Mouse (Mus musculus) limb, embryonic 13.5 days (tissue): ENCODE data around the gene Iffo2. TPM values are rescaled to one million over a fixed set of nuclear protein-coding genes. Genes with fewer than 3 reads are reported as not detected.

Experiments used
- ATAC-seq: fragments of 200-750 bp; cut with Nextera tagmentation; 2 replicates; pipeline ENCODE4 v1.8.0; 2017; ENCODE audit warnings: low read depth, moderate number of reproducible peaks, moderate TSS enrichment; ENCODE audit not compliant: low FRiP score
- H3K27ac ChIP-seq: fragments of 300-500 bp; sonication (generic); 2 replicates; pipeline ENCODE4 v1.5.1; 2015; ENCODE audit warnings: inconsistent platforms, mild to moderate bottlenecking, moderate library complexity
- H3K27me3 ChIP-seq: fragments of 300-500 bp; sonication (generic); 2 replicates; pipeline ENCODE4 v1.6.1; 2015; ENCODE audit warnings: mild to moderate bottlenecking, inconsistent platforms
- H3K36me3 ChIP-seq: fragments of 300-500 bp; sonication (generic); 2 replicates; pipeline ENCODE4 v1.6.1; 2015; ENCODE audit warnings: inconsistent platforms, mild to moderate bottlenecking, moderate library complexity
- H3K4me1 ChIP-seq: fragments of 300-500 bp; sonication (generic); 2 replicates; pipeline ENCODE4 v1.6.1; 2015; ENCODE audit warnings: inconsistent platforms
- H3K4me2 ChIP-seq: fragments of 300-500 bp; sonication (generic); replicated peaks from 2 replicates; pipeline ENCODE4 v1.6.1; 2015; ENCODE audit warnings: inconsistent platforms, mild to moderate bottlenecking, moderate library complexity
- H3K4me3 ChIP-seq: fragments of 300-500 bp; sonication (generic); 2 replicates; pipeline ENCODE4 v1.5.1; 2015; ENCODE audit warnings: moderate library complexity, mild to moderate bottlenecking, inconsistent platforms
- H3K9ac ChIP-seq: fragments of 300-500 bp; sonication (generic); 2 replicates; pipeline ENCODE4 v1.6.1; 2015; ENCODE audit warnings: mild to moderate bottlenecking, inconsistent platforms
- H3K9me3 ChIP-seq: fragments of 300-500 bp; sonication (generic); 2 replicates; pipeline ENCODE4 v1.6.1; 2016; ENCODE audit warnings: inconsistent platforms
- WGBS: fragments of 180-500 bp; shearing (Covaris S2); methylation state at CpG from one replicate; pipeline ENCODE4 v1.1.7; 2015; 5-methylcytosine and 5-hydroxymethylcytosine counted together
- polyA plus RNA-seq: library from polyadenylated mRNA; unstranded; fragments of >200 nt; fragmentation: Nextera tagmentation; extraction: Ambion mirVana; gene quantifications from 2 replicates; pipeline ENCODE4 v1.2.1, GENCODE M21; 2015

The Iffo2 gene
- polyA plus RNA-seq, 1 experiment from 2014 or later: 4.6 TPM

GRCm38 (mm10) chr4:139500814-139501213 lies 29.5 kb upstream of the Iffo2 start:
- Histone ChIP-seq H3K4me2 (no peak overlapping the region), H3K36me3 (no peaks in the 10 kb centered on the region), H3K9me3 (0 out of 2 replicates have a peak, but pooled peaks cover 2% of the 10 kb centered on the region), H3K27me3 (no peaks in the 10 kb centered on the region; the same call in 1 of the 2 replicates), H3K27ac (no peak overlapping the region), H3K4me1 (0 out of 2 replicates have a peak, but pooled peaks cover 6% of the 10 kb centered on the region), H3K4me3 (no peak overlapping the region), H3K9ac (no peak overlapping the region)
- ATAC-seq: 0 out of 2 replicates have a peak, but pooled peaks have one; percentile 29
- WGBS: 64% methylated on average over 14 of the region's 14 CpGs

GRCm38 (mm10) chr4:139501702-139502101 lies 28.6 kb upstream of the Iffo2 start:
- H3K9me3 ChIP-seq: peaks cover 6% of the 10 kb centered on the region; the same call in 1 of the 2 replicates
- H3K4me2 ChIP-seq: no peak overlapping the region
- no peak overlapping the region for H3K9ac ChIP-seq
- no peak overlapping the region for H3K27ac ChIP-seq
- WGBS: 76% methylated on average over 6 of the region's 6 CpGs
- no peak for ATAC-seq
- no peaks in the 10 kb centered on the region; the same call in 1 of the 2 replicates for H3K27me3 ChIP-seq
- no peak overlapping the region for H3K4me3 ChIP-seq
- 0 out of 2 replicates have a peak, but pooled peaks cover 6% of the 10 kb centered on the region for H3K4me1 ChIP-seq
- H3K36me3 ChIP-seq: no peaks in the 10 kb centered on the region

DNA sequence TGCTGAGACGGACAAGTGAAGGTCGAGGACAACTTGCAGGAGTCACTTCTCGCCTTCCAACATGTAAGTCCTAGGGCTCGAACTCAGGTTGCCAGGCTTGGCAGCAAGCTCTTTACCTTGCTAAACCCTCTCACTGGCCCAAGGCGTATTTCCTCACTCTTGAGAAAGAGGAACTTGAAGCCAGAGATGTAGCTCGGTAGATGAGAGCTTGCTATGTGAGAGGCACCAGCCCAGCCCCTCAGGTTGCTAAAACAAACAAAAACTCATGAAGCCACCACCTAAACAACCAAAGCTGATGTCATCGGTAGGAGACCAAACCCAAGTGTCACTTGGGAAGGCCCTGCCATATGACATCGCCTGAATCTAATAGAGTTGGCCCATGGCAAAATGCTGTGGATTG lies 26.4 kb upstream of the Iffo2 start:
- no peak overlapping the region for H3K9ac ChIP-seq
- H3K4me1 ChIP-seq: 0 out of 2 replicates have a peak, but pooled peaks cover 6% of the 10 kb centered on the region
- H3K27ac ChIP-seq: no peak overlapping the region
- H3K27me3 ChIP-seq: no peaks in the 10 kb centered on the region; the same call in 1 of the 2 replicates
- WGBS: 84% methylated on average over 8 of the region's 8 CpGs
- no peak overlapping the region for H3K4me3 ChIP-seq
- H3K9me3 ChIP-seq: peaks cover 6% of the 10 kb centered on the region; the same call in 1 of the 2 replicates
- H3K36me3 ChIP-seq: no peaks in the 10 kb centered on the region
- ATAC-seq: no peak
- H3K4me2 ChIP-seq: no peak overlapping the region

GRCm38 (mm10) chr4:139505716-139506115 lies 24.6 kb upstream of the Iffo2 start:
- no peaks in the 10 kb centered on the region for H3K27me3 ChIP-seq
- 0 out of 2 replicates have a peak, but pooled peaks cover 4% of the 10 kb centered on the region for H3K4me1 ChIP-seq
- no peak overlapping the region for H3K4me2 ChIP-seq
- no peak for ATAC-seq
- H3K9me3 ChIP-seq: peaks cover 6% of the 10 kb centered on the region; the same call in 1 of the 2 replicates
- 83% methylated on average over 4 of the region's 4 CpGs for WGBS
- H3K4me3 ChIP-seq: no peak overlapping the region
- H3K9ac ChIP-seq: no peak overlapping the region
- H3K36me3 ChIP-seq: no peaks in the 10 kb centered on the region
- H3K27ac ChIP-seq: no peak overlapping the region

DNA sequence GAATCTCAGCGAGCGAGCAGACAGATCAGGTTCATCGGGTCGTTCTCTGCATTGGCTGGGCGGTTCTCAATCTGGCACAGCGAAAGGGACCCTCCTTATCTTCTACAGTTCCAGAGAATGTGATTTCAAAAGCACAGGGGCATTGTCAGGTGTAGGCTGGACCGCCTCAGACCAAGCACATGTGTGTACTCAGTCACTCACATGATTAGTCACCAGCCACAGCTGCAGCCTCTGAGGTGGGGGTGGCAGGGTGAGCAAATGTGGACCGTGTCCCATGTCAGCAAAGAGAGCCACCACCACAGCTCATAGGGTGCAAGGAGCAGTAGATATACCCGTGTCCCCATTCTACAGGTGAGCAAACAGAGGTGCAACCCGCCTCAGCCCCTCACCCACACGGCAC lies 23.6 kb upstream of the Iffo2 start:
- no peaks in the 10 kb centered on the region for H3K4me1 ChIP-seq
- no peak overlapping the region for H3K27ac ChIP-seq
- no peak overlapping the region for H3K9ac ChIP-seq
- no peaks in the 10 kb centered on the region for H3K36me3 ChIP-seq
- no peak overlapping the region for H3K4me2 ChIP-seq
- no peak for ATAC-seq
- H3K4me3 ChIP-seq: no peak overlapping the region
- H3K9me3 ChIP-seq: peaks cover 6% of the 10 kb centered on the region; the same call in 1 of the 2 replicates
- 91% methylated on average over 11 of the region's 11 CpGs for WGBS
- no peaks in the 10 kb centered on the region for H3K27me3 ChIP-seq

- Histone ChIP-seq H3K4me2 (no peak overlapping the region), H3K4me1 (no peaks in the 10 kb centered on the region), H3K9me3 (peaks cover 6% of the 10 kb centered on the region; the same call in 1 of the 2 replicates), H3K9ac (no peak overlapping the region), H3K27ac (no peak overlapping the region), H3K27me3 (no peaks in the 10 kb centered on the region), H3K4me3 (no peak overlapping the region), H3K36me3 (no peaks in the 10 kb centered on the region)
- 70% methylated on average over 2 of the region's 2 CpGs for WGBS
- no peak for ATAC-seq
Measured at GRCm38 (mm10) chr4:139509069-139509468, 21.3 kb upstream of the Iffo2 start.

DNA sequence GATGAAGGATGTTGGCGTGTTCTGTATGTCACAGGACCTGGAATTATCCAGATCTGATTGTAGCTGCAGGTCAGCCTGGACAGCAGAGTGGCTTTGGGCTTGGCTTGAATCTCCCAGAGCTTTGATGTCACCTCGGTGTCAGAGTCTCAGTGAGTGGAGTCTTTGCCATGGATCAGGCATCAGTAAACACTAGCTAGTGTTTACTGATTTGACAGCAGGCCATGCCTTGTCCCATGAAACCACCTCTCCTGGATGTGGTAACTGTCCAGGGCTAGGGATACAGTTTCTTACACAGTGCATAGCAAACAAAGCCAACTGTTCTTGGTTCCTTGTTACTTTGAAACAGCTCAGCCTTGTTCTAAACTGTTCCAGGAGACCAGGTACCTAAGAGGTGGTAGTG lies 18.8 kb upstream of the Iffo2 start:
- Histone ChIP-seq H3K4me3 (no peak overlapping the region), H3K27ac (no peak overlapping the region), H3K27me3 (no peaks in the 10 kb centered on the region), H3K9ac (no peak overlapping the region), H3K4me1 (no peaks in the 10 kb centered on the region), H3K36me3 (no peaks in the 10 kb centered on the region), H3K4me2 (no peak overlapping the region), H3K9me3 (no peaks in the 10 kb centered on the region)
- no peak for ATAC-seq
- 73% methylated on average over 2 of the region's 2 CpGs for WGBS

DNA sequence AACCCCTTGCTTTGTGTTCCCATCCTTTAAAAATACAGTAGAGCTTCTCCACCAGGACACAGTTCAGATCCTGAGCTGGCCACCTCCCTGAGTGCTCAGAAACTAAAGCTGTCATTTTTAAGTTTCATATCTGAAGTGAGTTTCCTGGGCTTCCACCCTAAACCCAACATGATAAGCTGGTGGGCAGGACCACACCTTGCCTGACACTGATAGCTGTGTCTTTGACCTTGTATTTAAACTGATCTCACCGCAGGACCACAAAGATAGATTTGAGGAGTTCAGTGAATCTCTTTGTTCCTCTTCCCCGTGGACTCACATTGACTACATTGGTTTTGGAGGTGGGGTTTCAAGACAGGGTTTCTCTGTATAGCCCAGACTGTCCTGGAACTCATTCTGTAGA lies 17.4 kb upstream of the Iffo2 start:
- Histone ChIP-seq H3K27ac (no peak overlapping the region), H3K4me2 (no peak overlapping the region), H3K36me3 (no peaks in the 10 kb centered on the region), H3K27me3 (no peaks in the 10 kb centered on the region), H3K4me1 (no peaks in the 10 kb centered on the region), H3K9me3 (no peaks in the 10 kb centered on the region), H3K9ac (no peak overlapping the region), H3K4me3 (no peak overlapping the region)
- WGBS: 79% methylated on average over 2 of the region's 2 CpGs
- no peak for ATAC-seq

- Histone ChIP-seq H3K9me3 (no peaks in the 10 kb centered on the region), H3K27ac (no peak overlapping the region), H3K4me3 (no peak overlapping the region), H3K4me1 (peaks cover 9% of the 10 kb centered on the region), H3K36me3 (no peaks in the 10 kb centered on the region), H3K9ac (no peak overlapping the region), H3K4me2 (no peak overlapping the region), H3K27me3 (no peaks in the 10 kb centered on the region)
- 67% methylated on average over 6 of the region's 6 CpGs for WGBS
- no peak for ATAC-seq
Measured at GRCm38 (mm10) chr4:139519221-139519620, 11.1 kb upstream of the Iffo2 start.

DNA sequence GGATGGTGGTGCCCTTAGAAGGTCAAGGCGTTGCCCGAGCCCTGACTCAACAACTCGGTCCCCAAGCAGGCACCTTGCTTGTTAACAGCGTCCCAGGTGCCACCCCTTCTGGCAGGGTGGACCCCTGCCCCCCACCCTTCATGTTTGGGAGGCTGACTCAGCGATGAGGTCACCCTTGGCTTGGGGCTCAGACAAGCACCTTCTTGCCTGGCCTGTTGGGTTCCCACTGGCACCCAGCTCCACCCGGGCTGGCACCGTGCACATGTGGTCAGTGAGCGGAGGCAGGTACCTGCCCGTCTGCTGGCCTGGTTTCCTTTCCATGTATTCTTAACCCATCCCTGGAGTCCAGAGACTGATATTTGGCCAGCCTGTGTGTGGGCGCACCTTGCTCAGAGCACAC lies 8.4 kb upstream of the Iffo2 start:
- Histone ChIP-seq H3K27ac (no peak overlapping the region), H3K36me3 (no peaks in the 10 kb centered on the region), H3K9me3 (no peaks in the 10 kb centered on the region), H3K4me2 (no peak overlapping the region), H3K9ac (no peak overlapping the region), H3K4me3 (no peak overlapping the region), H3K27me3 (no peaks in the 10 kb centered on the region), H3K4me1 (peaks cover 9% of the 10 kb centered on the region)
- ATAC-seq: no peak
- WGBS: 90% methylated on average over 10 of the region's 10 CpGs

DNA sequence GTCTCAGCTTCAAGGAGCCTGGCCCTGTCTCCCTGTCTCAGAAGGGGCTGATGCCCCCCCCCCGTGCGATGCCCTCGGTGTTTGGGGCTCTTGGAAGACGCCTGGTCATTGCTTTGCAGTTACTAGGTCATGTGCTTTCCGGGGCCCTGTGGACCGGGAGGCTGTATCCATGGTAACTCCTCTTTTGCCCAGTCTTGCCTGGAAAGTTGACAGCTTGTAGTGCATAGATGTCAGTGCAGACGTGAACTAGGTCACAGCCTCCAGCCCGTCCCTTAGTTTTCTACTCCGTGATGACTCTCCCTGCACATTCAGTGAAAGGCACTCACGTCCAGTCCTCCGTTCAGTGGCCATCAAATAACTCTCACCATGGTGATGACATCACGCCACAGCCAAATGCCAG lies 3.9 kb upstream of the Iffo2 start:
- no peak for ATAC-seq
- no peak overlapping the region for H3K27ac ChIP-seq
- H3K4me2 ChIP-seq: no peak overlapping the region
- 79% methylated on average over 12 of the region's 12 CpGs for WGBS
- H3K36me3 ChIP-seq: no peaks in the 10 kb centered on the region
- no peaks in the 10 kb centered on the region for H3K9me3 ChIP-seq
- no peak overlapping the region for H3K9ac ChIP-seq
- no peak overlapping the region for H3K4me3 ChIP-seq
- H3K4me1 ChIP-seq: no peaks in the 10 kb centered on the region
- H3K27me3 ChIP-seq: no peaks in the 10 kb centered on the region

DNA sequence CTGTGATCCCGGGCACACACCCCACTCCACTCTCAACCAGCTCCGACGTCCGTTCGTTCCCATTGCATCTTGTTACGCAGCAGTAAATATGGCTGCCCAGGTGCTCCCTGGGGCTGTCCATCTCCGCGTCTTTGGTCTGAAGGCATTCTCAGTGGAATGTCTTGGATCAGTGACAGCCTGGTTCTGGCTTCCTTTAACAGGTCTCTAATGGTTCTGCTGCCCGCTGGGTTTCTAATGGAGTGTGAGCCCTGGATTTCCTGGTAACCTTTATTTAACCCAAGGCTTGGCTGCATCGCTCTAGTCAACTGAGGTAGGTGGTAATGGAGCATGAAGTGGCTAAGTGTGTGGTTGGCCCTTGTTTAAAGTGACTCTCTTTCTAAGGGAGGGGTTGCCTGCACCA lies 1.7 kb downstream of the Iffo2 start:
- H3K36me3 ChIP-seq: no peaks in the 10 kb centered on the region
- H3K27ac ChIP-seq: no peak overlapping the region
- H3K9me3 ChIP-seq: no peaks in the 10 kb centered on the region
- ATAC-seq: no peak
- peaks cover 13% of the 10 kb centered on the region for H3K4me1 ChIP-seq
- no peaks in the 10 kb centered on the region for H3K27me3 ChIP-seq
- no peak overlapping the region for H3K4me3 ChIP-seq
- H3K9ac ChIP-seq: no peak overlapping the region
- H3K4me2 ChIP-seq: no peak overlapping the region
- WGBS: 77% methylated on average over 10 of the region's 10 CpGs

DNA sequence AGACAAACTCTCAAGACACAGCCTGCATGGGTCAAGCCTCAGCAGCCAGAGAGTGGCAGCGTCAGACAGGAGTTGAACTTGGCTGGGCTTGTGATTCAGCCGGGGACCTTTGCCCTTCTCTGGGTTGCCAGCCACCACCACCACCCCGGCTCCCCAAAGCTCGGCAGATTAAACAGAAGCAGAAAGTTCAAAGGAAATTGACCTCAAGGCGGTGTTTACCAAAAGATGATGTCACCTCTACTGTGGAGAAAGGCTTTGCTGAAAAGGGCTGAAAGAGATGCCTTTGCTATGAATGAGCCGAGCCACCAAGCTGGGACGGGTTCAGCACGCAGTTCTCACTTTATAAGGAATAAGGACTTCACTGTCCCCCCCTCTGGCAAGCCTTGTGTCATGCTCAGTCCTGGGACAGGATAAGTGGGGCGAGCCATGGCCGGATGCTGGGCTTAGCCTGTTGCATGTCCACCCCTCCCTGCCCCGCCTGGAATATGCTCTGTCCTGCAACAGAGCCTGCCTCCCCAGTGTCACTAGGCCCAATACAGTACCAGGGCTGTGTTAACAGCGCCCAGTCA lies 4.9 kb downstream of the Iffo2 start:
- Histone ChIP-seq H3K36me3 (no peaks in the 10 kb centered on the region), H3K27ac (no peak overlapping the region), H3K27me3 (no peaks in the 10 kb centered on the region), H3K4me3 (no peak overlapping the region), H3K9me3 (no peaks in the 10 kb centered on the region), H3K4me2 (no peak overlapping the region), H3K4me1 (peaks cover 13% of the 10 kb centered on the region), H3K9ac (no peak overlapping the region)
- peak; percentile 32; the same call in 1 of the 2 replicates for ATAC-seq
- 35% methylated on average over 12 of the region's 12 CpGs for WGBS
